Mouse (Mus musculus) left cerebral cortex, adult 18-20 months (tissue): Measurements from ENCODE around the gene Osbpl6. TPM values are rescaled to one million over a fixed set of nuclear protein-coding genes. Genes with fewer than 3 reads are reported as not detected.

ENCODE experiments used
- DNase-seq, 2 experiments: peaks; one replicate each; pipeline ENCODE4 v3.0.0; 2021 to 2022; ENCODE audit warnings: low spot score in 2 of 2, mixed read lengths in 1 of 2
- total RNA-seq, 2 experiments: library from RNA; stranded (reverse); gene quantifications; 2 replicates each; pipeline ENCODE4 v1.2.3; 2021

Gene Osbpl6
- total RNA-seq, 2 experiments from 2014 or later: 51.2 to 53.5 TPM

DNA sequence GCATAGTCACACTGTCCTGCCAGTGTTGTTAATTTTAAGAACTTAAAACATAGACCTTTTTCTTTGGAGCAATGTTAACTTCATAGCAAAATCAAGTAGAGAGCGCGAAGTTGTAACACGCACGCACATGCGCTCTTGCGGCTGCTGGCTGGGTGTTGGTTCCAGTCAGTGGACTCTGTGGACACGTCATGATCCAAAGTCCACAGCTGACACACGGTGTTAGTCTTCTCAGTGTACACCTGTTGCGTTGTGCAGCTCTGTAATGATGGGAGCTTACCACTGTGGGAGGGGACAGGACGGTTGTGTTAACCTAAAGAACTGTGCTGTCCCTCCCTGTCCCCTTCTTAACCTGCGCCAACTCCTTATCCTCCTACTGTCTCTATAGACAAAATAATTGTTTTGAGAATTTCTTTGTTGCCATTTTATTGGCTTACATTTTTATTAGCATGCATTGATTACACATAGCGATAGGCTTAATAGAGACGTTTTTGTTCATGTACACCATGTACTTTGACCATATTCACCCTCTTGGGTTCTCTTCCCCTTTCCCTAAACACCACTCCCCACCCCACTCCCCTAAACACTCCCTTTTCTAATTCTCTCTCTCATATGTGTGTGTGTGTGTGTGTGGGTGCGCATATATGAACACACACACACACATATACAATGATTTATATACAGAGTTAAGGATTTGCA lies 11.3 kb downstream of the Osbpl6 start:
- DNase-seq: no peak

DNA sequence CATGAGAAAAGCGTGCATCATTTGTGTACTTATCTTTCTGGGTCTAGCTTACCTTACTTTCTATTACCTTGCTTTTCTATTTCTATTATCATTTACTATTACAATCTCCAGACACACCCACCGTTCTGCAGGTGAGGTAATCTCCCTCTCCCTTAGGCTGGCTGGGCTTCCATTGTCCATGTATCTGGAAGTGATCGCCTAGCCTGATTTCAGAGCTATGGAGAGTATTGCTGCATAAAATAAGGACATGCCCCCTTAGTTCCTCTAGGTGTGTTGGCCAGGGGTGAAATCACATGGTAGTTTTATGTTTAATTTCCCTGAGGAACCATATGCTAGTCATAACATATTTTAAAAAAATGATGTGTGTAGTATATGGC lies 11.8 kb downstream of the Osbpl6 start:
- DNase-seq: no peak

DNA sequence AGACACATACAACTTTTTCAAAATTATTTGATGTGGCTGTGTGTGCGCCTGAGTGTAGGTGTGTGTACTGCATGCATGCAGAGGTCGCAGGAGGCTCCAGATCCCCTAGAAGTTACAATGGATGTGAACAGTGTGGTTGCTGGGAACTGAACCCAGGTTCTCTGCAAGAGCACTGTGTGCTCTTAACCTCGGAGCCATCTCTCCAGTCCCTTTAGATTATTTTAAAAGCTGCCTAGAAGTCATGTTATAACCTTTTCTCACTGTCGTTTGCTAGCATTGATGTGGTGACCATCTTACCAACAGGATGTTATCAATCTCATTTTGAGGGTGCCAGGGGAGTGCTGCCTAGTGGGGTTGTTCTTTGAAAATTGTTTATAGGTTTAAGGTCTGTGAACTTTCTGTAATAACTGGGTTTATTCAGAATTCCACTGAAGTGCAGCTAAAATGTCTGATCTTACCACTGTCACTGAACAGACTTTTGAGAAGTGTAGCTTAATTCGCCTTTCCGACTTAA lies 15.2 kb downstream of the Osbpl6 start:
- DNase-seq: no peak

DNA sequence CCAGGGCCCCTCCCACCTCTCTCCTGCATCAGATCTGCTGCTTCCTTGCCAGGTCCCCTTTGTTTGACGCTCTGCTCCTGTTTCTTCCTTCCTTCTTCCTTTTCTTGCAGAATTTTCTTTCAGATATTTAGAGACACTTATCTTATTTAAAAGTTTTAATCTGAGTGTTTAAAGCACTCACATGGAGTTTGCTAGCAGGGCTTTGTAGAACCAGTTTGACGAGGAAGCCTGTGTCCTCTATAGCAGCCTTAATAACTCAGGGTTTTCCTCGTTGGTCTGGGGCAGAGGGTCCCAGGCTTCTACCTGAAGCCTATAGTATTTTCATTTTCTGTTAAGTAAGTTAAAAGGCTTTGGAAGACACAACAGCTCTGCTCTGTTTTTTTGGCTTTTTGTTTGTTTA lies 20.5 kb downstream of the Osbpl6 start:
- DNase-seq: no peak

DNA sequence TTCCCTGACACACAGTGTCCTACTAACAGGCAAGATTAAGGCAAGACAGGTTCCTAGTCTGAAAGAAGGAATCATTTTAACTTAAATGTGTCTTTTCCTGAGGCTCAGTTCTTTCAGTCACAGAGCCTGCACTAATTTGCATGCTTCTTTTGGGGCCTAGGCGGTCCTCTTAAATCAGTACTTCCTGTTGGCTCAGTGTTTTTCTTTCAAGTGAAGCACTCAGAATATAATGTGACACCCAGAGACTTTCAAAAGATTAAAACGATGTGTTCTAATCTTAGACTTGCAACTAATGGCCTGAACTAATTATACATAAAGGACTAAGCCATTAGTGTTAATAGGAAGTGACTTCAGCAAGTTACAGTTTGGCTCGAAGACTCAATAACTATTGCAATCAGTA lies 23.0 kb downstream of the Osbpl6 start:
- DNase-seq: no peak

DNA sequence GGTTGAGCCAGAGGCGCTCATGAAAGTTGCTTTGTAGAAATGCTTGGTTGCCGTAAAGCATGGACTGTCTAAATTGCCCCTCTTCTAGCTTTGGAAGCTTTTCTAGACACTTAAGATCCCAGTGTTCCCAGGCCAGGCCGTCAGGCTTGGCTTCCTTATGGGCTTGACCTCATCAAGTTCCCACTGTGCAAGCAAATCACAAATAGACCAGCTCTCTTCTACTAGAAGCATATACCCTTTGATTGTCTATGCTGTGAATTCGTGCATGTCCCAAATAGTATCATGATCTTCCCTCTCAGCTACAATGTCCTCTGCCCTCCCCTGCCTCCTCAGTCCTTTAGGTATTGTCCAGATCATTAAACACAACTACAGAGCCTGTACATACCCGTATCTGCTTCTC lies 23.5 kb downstream of the Osbpl6 start:
- no peak for DNase-seq

DNA sequence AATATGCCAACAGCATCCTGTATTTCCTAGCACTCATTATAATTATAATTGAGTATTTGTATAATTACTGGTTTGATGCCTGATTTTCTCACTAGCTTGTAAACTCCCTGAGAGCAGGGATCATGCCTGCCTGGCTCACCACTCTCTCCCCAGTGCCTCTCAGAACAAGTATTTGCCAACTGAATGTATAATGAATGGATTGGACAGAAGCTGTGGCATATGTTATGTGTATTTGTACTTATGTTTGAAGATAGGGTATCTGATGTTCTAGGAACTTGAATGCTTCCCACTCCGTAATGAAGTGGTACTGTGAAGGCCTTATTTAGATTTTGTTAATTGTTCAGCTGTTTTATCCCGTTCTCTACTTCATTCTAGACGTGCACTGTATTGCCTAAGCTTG lies 24.2 kb downstream of the Osbpl6 start:
- DNase-seq: no peak

DNA sequence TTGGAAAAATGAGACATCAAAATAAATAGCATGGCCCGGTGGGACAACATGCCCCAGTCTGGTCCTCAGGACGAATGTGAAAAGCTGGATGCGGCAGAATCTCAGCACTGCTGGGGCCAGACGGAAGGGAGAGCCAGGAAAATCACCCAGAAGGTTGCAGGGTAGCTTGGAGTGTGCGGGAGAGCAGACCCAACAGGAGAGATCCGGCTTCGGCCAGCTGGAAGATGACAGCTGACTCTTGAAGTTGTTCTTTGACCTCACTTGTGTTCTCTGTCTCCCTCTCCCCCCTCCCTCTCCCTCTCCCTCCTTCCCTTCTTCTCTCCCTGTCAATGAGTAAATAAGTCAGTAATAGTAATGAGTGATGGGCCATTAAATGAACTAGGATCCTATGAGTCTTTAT lies 27.9 kb downstream of the Osbpl6 start:
- no peak for DNase-seq

DNA sequence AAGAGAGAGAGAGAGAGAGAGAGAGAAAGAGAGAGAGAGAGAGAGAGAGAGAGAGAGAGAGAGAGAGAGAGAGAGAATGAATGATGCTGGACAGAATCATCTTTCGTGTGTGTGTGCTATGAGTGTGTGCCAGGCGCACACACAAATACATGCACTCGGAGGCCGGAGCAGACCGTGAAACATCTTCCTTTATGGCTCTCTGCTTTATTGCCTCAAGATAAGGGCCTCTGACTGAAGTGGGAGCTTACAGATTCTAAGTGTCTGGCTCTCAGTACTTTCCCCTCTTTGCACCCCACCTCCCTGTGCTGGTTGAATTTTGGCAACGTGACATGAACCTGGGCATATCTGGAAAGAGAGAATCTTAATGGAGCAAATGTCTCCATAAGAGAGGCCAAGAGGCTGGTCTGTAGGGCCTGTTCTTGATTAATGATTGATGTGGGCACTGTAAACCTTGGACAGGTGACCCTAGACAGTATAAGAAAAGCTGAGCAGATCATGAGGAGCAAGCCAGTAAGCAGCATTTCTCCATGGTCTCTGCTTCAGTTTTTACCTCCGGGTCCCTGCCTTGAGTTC lies 29.4 kb downstream of the Osbpl6 start:
- DNase-seq: no peak

DNA sequence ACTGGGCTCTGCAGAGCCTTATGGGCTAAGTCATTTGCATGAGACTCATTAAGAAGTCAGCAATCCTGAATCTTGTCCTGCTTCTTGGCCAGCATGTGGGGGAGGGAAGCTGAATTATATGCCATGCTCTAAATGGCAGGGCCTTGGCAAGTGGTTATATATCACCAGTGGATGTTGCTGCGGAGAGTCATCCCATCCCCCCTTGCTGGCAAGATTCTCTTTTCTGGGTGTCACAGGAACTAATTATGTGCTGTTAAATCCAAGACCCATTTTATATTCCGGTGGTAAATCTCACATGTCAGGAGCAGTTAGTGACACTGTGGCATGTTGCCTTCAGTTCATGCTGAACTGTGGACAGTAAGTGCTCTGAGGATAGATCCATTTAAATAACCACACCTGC lies 31.1 kb downstream of the Osbpl6 start:
- no peak for DNase-seq

DNA sequence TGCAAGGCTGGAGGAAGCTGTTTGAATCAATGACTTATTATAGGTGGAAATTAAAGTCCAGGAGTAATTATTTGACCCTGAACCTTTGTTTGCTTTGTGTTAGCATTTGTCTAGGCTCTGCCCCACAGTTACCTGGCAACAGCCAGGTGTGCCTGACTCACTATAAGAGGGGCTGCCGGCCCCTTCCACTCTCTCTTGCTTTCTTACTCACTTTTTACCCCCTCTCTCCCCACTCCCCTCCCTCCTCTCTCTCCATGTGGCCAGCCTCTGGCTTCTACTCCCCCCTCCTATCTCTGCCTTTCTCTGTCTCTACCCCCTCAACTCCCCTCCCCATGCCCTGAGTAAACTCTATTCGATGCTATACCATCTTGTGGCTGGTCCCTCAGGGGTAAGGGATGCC lies 33.2 kb downstream of the Osbpl6 start:
- no peak for DNase-seq

DNA sequence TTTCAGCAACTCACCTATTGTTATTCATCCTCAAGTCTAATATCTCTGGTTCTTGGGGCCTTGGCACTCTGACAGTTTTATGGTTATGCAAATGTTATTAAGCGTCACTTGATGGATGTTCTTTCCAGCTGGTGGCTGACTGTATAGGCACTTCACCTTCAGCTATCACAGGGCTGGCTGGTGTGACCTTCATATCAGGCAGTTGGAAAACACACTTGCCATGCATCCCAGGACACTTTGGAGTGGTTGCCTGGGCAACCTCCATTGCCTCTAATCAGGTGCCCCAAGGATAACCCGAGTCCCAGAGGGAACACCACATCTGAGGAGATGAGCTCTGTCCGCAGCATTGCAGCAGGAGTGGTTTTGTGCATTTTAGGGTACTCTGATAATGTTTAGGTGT lies 35.8 kb downstream of the Osbpl6 start:
- DNase-seq: no peak

DNA sequence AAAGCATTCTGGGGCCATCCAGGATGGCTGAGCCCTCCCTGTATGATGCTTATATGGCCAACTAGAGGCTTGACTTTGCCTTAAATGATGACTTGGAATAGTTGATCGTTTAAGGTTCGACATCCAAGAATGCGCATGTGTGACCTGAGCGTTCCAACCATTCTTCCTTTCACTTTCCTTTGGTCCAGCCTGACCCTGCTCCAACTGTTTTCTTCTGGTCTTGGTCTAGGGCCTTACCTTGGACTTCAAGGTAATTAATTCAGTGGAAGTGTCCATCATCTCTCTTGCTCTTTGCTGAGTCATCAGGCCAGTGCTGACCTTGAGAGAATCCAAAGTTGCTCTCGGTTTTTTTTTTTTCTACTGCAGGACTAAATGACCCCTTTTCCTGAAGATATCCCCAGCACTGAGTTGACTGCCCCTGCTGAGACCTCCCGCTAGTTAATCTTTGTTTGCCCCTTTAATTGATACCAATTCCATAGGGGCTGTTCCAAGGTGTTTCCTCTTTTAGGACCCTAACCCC lies 43.6 kb downstream of the Osbpl6 start:
- DNase-seq: no peak

DNA sequence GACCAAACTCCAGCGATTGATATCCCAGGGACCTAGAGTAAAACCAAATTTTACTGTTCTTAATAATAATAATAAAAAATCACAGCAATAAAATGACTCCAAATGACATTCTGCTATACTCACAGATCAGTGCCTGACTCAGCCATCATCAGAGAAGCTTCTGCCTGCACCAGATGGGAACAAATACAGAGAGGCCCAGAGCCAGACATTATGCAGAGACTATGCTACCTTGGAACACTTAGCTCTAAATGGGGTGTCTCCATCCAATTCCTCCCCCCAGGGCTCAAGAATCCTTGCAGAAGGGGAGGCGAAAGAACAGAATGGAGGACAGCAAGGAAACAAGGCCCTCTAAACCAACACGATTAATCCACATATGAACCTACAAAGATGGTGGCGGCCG lies 60.4 kb downstream of the Osbpl6 start:
- no peak for DNase-seq

DNA sequence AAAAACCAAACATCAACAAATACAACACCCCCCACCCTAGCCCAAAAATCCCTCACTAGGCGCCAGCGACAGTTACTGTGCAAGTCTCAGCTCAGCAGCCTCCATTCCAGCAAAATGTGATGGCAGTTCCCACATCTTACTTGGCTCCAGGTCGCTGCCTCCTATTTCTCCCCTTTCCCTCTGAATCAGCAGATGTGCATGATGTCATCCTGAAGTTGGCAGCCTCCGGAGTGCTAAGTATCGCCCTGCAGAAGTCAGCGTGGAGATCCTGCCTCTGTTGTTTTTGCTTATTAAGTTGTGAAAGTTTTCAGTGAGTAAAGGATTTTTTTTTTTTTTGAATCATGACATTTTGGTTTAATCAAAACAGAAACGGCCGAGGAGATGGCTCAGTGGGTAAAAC lies 61.9 kb downstream of the Osbpl6 start:
- DNase-seq: peak; percentile 61 to 62

DNA sequence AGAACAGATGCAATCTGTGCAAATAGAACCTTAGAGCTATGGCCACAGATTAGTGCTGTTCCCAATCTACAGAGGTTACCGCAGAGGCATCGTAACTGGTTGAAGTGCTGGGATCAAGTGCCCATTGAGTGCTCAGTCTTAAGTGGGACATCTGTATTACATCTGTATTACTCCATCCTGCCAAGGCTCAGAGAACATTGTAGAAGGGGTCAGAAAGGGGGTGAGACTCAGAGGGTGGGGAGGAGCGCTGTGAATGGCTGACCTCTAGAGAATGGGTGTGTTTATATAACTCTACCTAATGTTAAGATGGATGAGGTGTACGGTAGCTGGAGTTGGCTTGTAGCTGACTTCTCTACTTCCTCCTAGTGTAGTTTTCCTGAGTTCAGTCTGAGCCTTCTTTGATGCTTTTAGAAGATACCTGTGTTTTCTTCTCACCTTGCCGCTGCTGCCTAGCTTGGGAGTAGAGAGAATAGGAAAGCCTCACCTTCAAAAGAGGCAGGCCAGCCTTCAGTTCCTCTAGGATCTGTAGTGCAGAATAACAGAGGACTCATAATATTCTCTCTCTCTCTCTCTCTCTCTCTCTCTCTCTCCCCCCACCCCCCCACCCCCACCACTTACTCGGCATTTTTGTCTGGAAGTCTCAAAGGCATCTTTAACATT lies 62.9 kb downstream of the Osbpl6 start:
- DNase-seq: no peak

DNA sequence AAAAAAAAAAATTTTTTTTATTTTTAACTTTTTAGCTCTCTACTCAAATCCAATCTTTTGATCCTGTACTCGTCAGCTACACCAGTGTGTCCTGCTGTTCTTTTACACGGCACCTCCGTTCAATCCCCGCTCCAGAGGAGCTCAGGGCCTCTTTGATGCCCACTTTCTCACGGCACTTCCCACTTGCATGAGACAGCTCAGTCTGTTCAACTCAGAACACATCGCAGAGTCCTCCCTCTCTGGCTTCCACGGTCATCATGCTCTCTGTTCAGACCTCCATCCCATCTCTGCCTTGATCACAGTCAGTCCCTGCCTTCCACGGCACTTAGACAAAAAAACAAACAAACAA lies 63.4 kb downstream of the Osbpl6 start:
- DNase-seq: no peak

DNA sequence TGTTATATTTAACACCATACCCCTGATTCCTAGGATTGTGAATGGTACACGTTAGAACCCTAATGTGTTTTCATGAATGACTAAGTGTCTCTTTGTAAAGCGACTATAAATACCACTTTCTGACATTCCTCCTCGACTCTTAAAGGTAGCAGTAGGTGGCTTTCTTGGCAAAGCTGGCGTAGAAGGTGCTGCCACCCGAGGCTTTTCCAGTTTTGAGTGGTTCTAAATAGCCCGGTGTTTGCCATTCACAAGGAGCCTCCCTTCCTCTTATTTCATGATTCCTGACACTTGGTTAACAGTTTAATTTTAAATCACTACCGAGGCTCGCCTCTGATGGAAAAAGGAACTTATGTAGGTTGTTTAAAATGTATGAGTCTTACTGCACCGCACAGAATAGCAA lies 64.1 kb downstream of the Osbpl6 start:
- no peak for DNase-seq

DNA sequence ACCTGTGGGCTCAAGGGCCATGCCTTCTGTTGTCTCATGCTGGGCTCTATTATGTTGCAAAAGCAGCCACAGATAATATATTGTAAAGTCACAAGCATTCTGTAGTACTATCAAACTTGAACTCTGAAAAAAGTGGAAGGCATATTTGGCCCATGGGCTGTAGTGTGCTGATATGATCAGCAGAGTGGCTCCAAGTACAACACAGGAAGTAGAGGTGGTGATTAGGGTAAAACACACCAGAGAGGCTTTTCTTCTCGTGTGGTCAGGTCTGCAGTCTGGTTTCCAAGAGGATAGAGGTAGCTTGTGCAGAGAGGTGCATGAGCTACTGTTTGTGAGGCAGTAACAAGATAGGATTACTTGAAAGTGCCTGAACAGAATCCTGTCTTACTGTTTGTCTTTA lies 69.5 kb downstream of the Osbpl6 start:
- no peak for DNase-seq

DNA sequence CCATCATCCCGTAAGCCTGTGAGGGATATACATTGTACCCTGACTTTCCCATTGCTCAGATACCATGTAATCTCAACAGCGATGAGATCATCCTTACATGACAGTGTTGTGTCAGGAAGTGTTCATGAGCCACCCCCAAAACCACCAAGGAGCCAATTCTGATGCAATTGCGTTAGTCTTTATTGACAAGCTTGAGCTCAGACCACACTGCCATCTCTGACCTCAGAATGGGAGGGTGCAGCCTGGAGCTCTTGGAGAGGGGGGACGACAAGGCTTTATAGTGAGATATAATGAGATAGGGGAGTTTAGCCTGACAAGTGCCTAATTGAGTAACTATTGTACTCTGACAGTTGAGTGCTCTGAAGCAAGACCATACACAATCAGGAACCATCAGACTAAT lies 82.5 kb downstream of the Osbpl6 start:
- no peak for DNase-seq

DNA sequence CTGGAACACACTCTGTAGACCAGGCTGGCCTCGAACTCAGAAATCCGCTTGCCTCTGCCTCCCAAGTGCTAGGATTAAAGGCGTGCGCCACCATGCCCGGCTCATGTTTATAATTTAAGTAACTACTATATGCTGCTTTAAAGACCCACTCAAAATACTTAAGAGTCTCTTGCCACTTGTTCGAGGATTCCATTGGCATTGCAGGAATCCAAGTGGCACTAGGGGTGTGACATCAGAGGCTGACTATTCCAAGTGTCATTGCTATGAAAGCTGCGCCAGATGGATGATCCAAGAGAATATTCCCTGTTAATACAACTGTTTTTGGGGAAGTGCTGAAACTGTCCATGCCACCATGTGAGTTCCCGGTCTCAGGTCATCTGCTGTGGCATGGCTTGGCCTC lies 83.9 kb downstream of the Osbpl6 start:
- no peak for DNase-seq

DNA sequence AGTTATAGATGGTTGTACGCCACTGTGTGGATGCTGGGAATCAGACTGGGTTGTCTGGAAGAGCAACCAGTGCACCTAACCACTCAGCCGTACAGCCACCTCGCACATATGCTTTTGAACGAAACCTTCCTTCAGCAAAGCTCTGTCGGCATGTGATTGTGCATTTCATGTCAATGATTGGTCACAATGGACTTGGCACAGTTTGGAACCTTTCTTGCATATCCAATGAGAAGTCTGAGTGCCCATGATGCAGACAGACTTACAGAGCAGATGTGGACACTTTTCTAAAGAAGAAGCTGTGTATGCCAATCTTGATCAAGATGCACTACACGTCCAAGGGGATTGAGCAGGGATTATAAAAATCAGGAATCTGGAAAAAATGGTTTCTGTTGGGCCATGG lies 85.1 kb downstream of the Osbpl6 start:
- DNase-seq: no peak

DNA sequence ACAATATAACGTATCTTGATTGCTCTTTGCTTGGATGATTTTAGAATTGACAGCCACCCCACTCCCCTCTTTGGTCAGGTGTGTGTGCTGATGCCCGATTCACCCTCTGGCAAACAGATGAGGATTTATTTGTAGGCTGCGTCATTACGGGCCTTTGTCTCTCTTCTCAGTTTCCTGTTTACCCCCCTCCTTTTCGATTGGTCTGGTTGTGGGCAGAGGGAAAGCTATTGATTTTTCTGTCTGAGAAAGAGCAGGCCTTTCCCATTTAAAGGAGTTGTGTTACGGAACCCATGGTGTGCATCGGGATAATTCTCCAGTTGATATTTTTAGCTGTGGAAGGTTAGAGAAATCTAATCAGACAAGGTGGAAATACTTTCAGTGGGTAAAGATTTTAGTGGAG lies 85.9 kb downstream of the Osbpl6 start:
- no peak for DNase-seq
